Mouse (Mus musculus) cerebellum, adult 18-20 months (tissue): Measurements from ENCODE around the gene Gm9844.
"Not testable (repeated sequence)": the region's sequence is repeated elsewhere in the genome, so short reads cannot be mapped to it uniquely, and the experiment has no call there.

ENCODE experiments used
- DNase-seq, 2 experiments: peaks; one replicate each; pipeline ENCODE4 v3.0.0; 2021

Gm9844 gene

GRCm38 (mm10) chr7:24861913-24862312, at the start of gene Gm9844:
Gene Gm9844, plus strand, starts transcription at chr7:24862213.
- no peak for DNase-seq

GRCm38 (mm10) chr7:24817502-24817901, 44.5 kb upstream of the Gm9844 start:
- DNase-seq = peak; percentile 92 to 93

- DNase-seq = peak in 1 of 2 experiments; percentile 4
These were observed 37.6 kb upstream of the Gm9844 start for GRCm38 (mm10) chr7:24824452-24824851.

GRCm38 (mm10) chr7:24827181-24827580, 34.8 kb upstream of the Gm9844 start:
- peak; percentile 75 to 87 for DNase-seq

GRCm38 (mm10) chr7:24838732-24839409, 23.1 kb upstream of the Gm9844 start:
- DNase-seq = not testable (repeated sequence)

- DNase-seq = no peak
These were observed 22.6 kb upstream of the Gm9844 start for GRCm38 (mm10) chr7:24839410-24839808.

GRCm38 (mm10) chr7:24840331-24840730, 21.7 kb upstream of the Gm9844 start:
- DNase-seq = no peak

- DNase-seq = no peak
These were observed 21.0 kb upstream of the Gm9844 start for GRCm38 (mm10) chr7:24841009-24841408.

GRCm38 (mm10) chr7:24844144-24844543, 17.9 kb upstream of the Gm9844 start:
- no peak for DNase-seq

- DNase-seq = no peak
These were observed 16.8 kb upstream of the Gm9844 start for GRCm38 (mm10) chr7:24845181-24845580.

- DNase-seq = no peak
These were observed 16.3 kb upstream of the Gm9844 start for GRCm38 (mm10) chr7:24845713-24846112.

- not testable (repeated sequence) for DNase-seq
These were observed 15.4 kb upstream of the Gm9844 start for GRCm38 (mm10) chr7:24846576-24846975.

GRCm38 (mm10) chr7:24850162-24850561, 11.9 kb upstream of the Gm9844 start:
- DNase-seq = no peak

GRCm38 (mm10) chr7:24850899-24851303, 11.1 kb upstream of the Gm9844 start:
- DNase-seq = no peak

GRCm38 (mm10) chr7:24851596-24852325, 10.3 kb upstream of the Gm9844 start:
- no peak for DNase-seq

- DNase-seq = no peak
These were observed 9.3 kb upstream of the Gm9844 start for GRCm38 (mm10) chr7:24852557-24853232.

GRCm38 (mm10) chr7:24853233-24853563, 8.8 kb upstream of the Gm9844 start:
- DNase-seq = no peak

GRCm38 (mm10) chr7:24853695-24854094, 8.3 kb upstream of the Gm9844 start:
- DNase-seq = no peak

- DNase-seq = no peak
These were observed 5.4 kb upstream of the Gm9844 start for GRCm38 (mm10) chr7:24856460-24857120.

- DNase-seq = no peak
These were observed 2.8 kb upstream of the Gm9844 start for GRCm38 (mm10) chr7:24859234-24859633.

- DNase-seq = no peak
These were observed 840 bp downstream of the Gm9844 start for GRCm38 (mm10) chr7:24862853-24863252.

- DNase-seq = no peak
These were observed 2.1 kb downstream of the Gm9844 start for GRCm38 (mm10) chr7:24864156-24864555.

- no peak for DNase-seq
These were observed 7.1 kb downstream of the Gm9844 start for GRCm38 (mm10) chr7:24869080-24869479.
